Mouse (Mus musculus): Measurements from ENCODE around the gene Plekhg2. TPM values are rescaled to one million over a fixed set of nuclear protein-coding genes. Genes with fewer than 3 reads are reported as not detected.
"Not testable (repeated sequence)": the region's sequence is repeated elsewhere in the genome, so short reads cannot be mapped to it uniquely, and the experiment has no call there.

The Plekhg2 gene
- polyA plus RNA-seq, 1 experiment from 2014 or later, result 17.7 TPM

- Histone ChIP-seq H3K4me2 (ENCODE audit: low read length) (no peak overlapping the region), H3K9ac (ENCODE audit: low read length) (no peak overlapping the region), H3K27me3 (replicated peaks; ENCODE audit: control insufficient read depth, insufficient read depth, low read length) (no peaks in the 10 kb centered on the region), H3K27ac (ENCODE audit: low read depth, low read length) (no peak overlapping the region), H3K9me3 (replicated peaks; ENCODE audit: control insufficient read depth, low read length) (no peaks in the 10 kb centered on the region), H3K4me1 (ENCODE audit: control insufficient read depth, insufficient read depth, low read length) (no peaks in the 10 kb centered on the region), H3K4me3 (ENCODE audit: low read depth, low read length) (no peak overlapping the region), H3K36me3 (ENCODE audit: control insufficient read depth, insufficient read depth, low read length) (peaks cover 90% of the 10 kb centered on the region)
- no peak for DNase-seq (ENCODE audit: low spot score)
- ATAC-seq, result no peak
- 91% methylated on average over 10 of the region's 10 CpGs for WGBS
These were observed 26.4 kb upstream of the Plekhg2 start for GRCm38 (mm10) chr7:28398696-28399340.

- DNase-seq (ENCODE audit: low spot score) (peak; percentile 53), ATAC-seq (no peak)
- no peak overlapping the region for H3K9ac ChIP-seq (ENCODE audit: low read length)
- H3K36me3 ChIP-seq (ENCODE audit: control insufficient read depth, insufficient read depth, low read length), result peaks cover 82% of the 10 kb centered on the region
- H3K27me3 ChIP-seq (replicated peaks; ENCODE audit: control insufficient read depth, insufficient read depth, low read length), result no peaks in the 10 kb centered on the region
- H3K9me3 ChIP-seq (replicated peaks; ENCODE audit: control insufficient read depth, low read length), result no peaks in the 10 kb centered on the region
- no peak overlapping the region for H3K4me3 ChIP-seq (ENCODE audit: low read depth, low read length)
- H3K4me2 ChIP-seq (ENCODE audit: low read length), result no peak overlapping the region
- H3K27ac ChIP-seq (ENCODE audit: low read depth, low read length), result no peak overlapping the region
- 75% methylated on average over 3 of the region's 3 CpGs for WGBS
- H3K4me1 ChIP-seq (ENCODE audit: control insufficient read depth, insufficient read depth, low read length), result peaks cover 4% of the 10 kb centered on the region
These were observed 25.6 kb upstream of the Plekhg2 start for GRCm38 (mm10) chr7:28398000-28398399.

- H3K27me3 ChIP-seq (replicated peaks; ENCODE audit: control insufficient read depth, insufficient read depth, low read length), result no peaks in the 10 kb centered on the region
- H3K4me2 ChIP-seq (ENCODE audit: low read length), result no peak overlapping the region
- 93% methylated on average over 4 of the region's 4 CpGs for WGBS
- H3K27ac ChIP-seq (ENCODE audit: low read depth, low read length), result no peak overlapping the region
- H3K4me3 ChIP-seq (ENCODE audit: low read depth, low read length), result no peak overlapping the region
- ATAC-seq (no peak), DNase-seq (ENCODE audit: low spot score) (no peak)
- H3K9me3 ChIP-seq (replicated peaks; ENCODE audit: control insufficient read depth, low read length), result no peaks in the 10 kb centered on the region
- H3K9ac ChIP-seq (ENCODE audit: low read length), result no peak overlapping the region
- H3K4me1 ChIP-seq (ENCODE audit: control insufficient read depth, insufficient read depth, low read length), result peaks cover 8% of the 10 kb centered on the region
- H3K36me3 ChIP-seq (ENCODE audit: control insufficient read depth, insufficient read depth, low read length), result peaks cover 60% of the 10 kb centered on the region
These were observed 23.0 kb upstream of the Plekhg2 start for GRCm38 (mm10) chr7:28395425-28395824.

- ATAC-seq (no peak), DNase-seq (ENCODE audit: low spot score) (no peak)
- peak overlapping the region; percentile 81 for H3K4me3 ChIP-seq (ENCODE audit: low read depth, low read length)
- peak overlapping the region; percentile 94 for H3K4me2 ChIP-seq (ENCODE audit: low read length)
- peaks cover 8% of the 10 kb centered on the region for H3K4me1 ChIP-seq (ENCODE audit: control insufficient read depth, insufficient read depth, low read length)
- no peaks in the 10 kb centered on the region for H3K27me3 ChIP-seq (replicated peaks; ENCODE audit: control insufficient read depth, insufficient read depth, low read length)
- no peaks in the 10 kb centered on the region for H3K9me3 ChIP-seq (replicated peaks; ENCODE audit: control insufficient read depth, low read length)
- peak overlapping the region; percentile 85 for H3K9ac ChIP-seq (ENCODE audit: low read length)
- peak overlapping the region; percentile 56 for H3K27ac ChIP-seq (ENCODE audit: low read depth, low read length)
- H3K36me3 ChIP-seq (ENCODE audit: control insufficient read depth, insufficient read depth, low read length), result peaks cover 60% of the 10 kb centered on the region
- WGBS, result 6% methylated on average over 22 of the region's 22 CpGs
These were observed 21.0 kb upstream of the Plekhg2 start for GRCm38 (mm10) chr7:28393272-28393951.

GRCm38 (mm10) chr7:28392429-28393271 is 20.3 kb upstream of the Plekhg2 start, which contains the start of the genes Med29 and Paf1:
TSS of gene Med29 (minus strand) at chr7:28392708.
TSS of gene Paf1 (plus strand) at chr7:28392951.
- no peaks in the 10 kb centered on the region for H3K27me3 ChIP-seq (replicated peaks; ENCODE audit: control insufficient read depth, insufficient read depth, low read length)
- peaks cover 8% of the 10 kb centered on the region for H3K4me1 ChIP-seq (ENCODE audit: control insufficient read depth, insufficient read depth, low read length)
- peak; percentile 100 for DNase-seq (ENCODE audit: low spot score)
- ATAC-seq, result peak; percentile 98
- H3K9me3 ChIP-seq (replicated peaks; ENCODE audit: control insufficient read depth, low read length), result no peaks in the 10 kb centered on the region
- H3K9ac ChIP-seq (ENCODE audit: low read length), result peak within 1 kb of the TSS; percentile 85
- peak within 1 kb of the TSS; percentile 81 for H3K4me3 ChIP-seq (ENCODE audit: low read depth, low read length)
- H3K4me2 ChIP-seq (ENCODE audit: low read length), result peak within 1 kb of the TSS; percentile 94
- H3K36me3 ChIP-seq (ENCODE audit: control insufficient read depth, insufficient read depth, low read length), result peaks cover 58% of the 10 kb centered on the region
- WGBS, result under 1% methylated on average over 58 of the region's 58 CpGs
- peak within 1 kb of the TSS; percentile 56 for H3K27ac ChIP-seq (ENCODE audit: low read depth, low read length)

GRCm38 (mm10) chr7:28390331-28390730 is 17.9 kb upstream of the Plekhg2 start:
- ATAC-seq (no peak), DNase-seq (ENCODE audit: low spot score) (no peak)
- H3K4me1 ChIP-seq (ENCODE audit: control insufficient read depth, insufficient read depth, low read length), result peaks cover 8% of the 10 kb centered on the region
- no peaks in the 10 kb centered on the region for H3K9me3 ChIP-seq (replicated peaks; ENCODE audit: control insufficient read depth, low read length)
- no peak overlapping the region for H3K4me2 ChIP-seq (ENCODE audit: low read length)
- WGBS, result 94% methylated on average over 3 of the region's 3 CpGs
- peaks cover 45% of the 10 kb centered on the region for H3K36me3 ChIP-seq (ENCODE audit: control insufficient read depth, insufficient read depth, low read length)
- H3K9ac ChIP-seq (ENCODE audit: low read length), result no peak overlapping the region
- no peak overlapping the region for H3K4me3 ChIP-seq (ENCODE audit: low read depth, low read length)
- no peak overlapping the region for H3K27ac ChIP-seq (ENCODE audit: low read depth, low read length)
- H3K27me3 ChIP-seq (replicated peaks; ENCODE audit: control insufficient read depth, insufficient read depth, low read length), result no peaks in the 10 kb centered on the region

GRCm38 (mm10) chr7:28387384-28387783 is 15.0 kb upstream of the Plekhg2 start:
- not testable (repeated sequence) for H3K4me1 ChIP-seq (ENCODE audit: control insufficient read depth, insufficient read depth, low read length); H3K9me3 ChIP-seq (replicated peaks; ENCODE audit: control insufficient read depth, low read length); ATAC-seq; H3K4me3 ChIP-seq (ENCODE audit: low read depth, low read length); H3K27ac ChIP-seq (ENCODE audit: low read depth, low read length); H3K4me2 ChIP-seq (ENCODE audit: low read length); DNase-seq (ENCODE audit: low spot score); H3K27me3 ChIP-seq (replicated peaks; ENCODE audit: control insufficient read depth, insufficient read depth, low read length); H3K9ac ChIP-seq (ENCODE audit: low read length)
- WGBS, result 90% methylated on average over 7 of the region's 7 CpGs
- peaks cover 43% of the 10 kb centered on the region for H3K36me3 ChIP-seq (ENCODE audit: control insufficient read depth, insufficient read depth, low read length)

GRCm38 (mm10) chr7:28386877-28387276 is 14.5 kb upstream of the Plekhg2 start:
- not testable (repeated sequence) for H3K27ac ChIP-seq (ENCODE audit: low read depth, low read length); ATAC-seq; H3K9me3 ChIP-seq (replicated peaks; ENCODE audit: control insufficient read depth, low read length); H3K9ac ChIP-seq (ENCODE audit: low read length); H3K27me3 ChIP-seq (replicated peaks; ENCODE audit: control insufficient read depth, insufficient read depth, low read length); H3K4me2 ChIP-seq (ENCODE audit: low read length); DNase-seq (ENCODE audit: low spot score); H3K4me3 ChIP-seq (ENCODE audit: low read depth, low read length); H3K4me1 ChIP-seq (ENCODE audit: control insufficient read depth, insufficient read depth, low read length)
- H3K36me3 ChIP-seq (ENCODE audit: control insufficient read depth, insufficient read depth, low read length), result peaks cover 43% of the 10 kb centered on the region
- 85% methylated on average over 6 of the region's 6 CpGs for WGBS

Measured in forebrain, embryonic 14.5 days (tissue).